In the genomic region with DNA sequence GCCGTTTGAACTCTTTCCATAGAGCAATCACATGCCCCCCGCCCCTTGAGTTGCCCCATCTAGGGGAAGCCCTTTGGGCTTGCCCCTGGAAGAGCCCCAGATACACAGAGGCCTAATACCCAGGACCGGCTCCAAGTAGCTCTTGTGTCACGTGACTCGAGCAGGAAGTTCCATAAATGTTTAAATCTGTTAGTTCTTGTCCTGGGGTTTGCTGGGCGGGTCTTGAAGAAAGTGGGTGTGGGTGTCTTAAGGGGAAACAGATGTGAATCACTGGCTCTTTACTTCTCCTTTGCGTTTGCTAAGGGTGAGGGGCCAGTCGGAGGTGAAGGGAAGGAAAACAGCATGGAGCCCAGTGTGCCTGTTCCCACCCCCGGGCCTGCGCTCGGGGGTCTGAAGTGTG, we compare ENCODE assay signal across 8 mouse cellular contexts. TPM values are rescaled to one million over a fixed set of nuclear protein-coding genes. Genes with fewer than 3 reads are reported as not detected.
DNase-seq lines count a peak whose midpoint lies in the region; ATAC-seq lines count a peak whose summit lies in the region.

No protein-coding gene starts in this region.

- peak overlapping the region; percentile 77 for H3K27ac ChIP-seq in embryonic facial prominence, embryonic 12.5 days
- no peak overlapping the region for H3K27ac ChIP-seq in liver, embryonic 12.5 days

- H3K4me3 ChIP-seq in embryonic facial prominence, embryonic 12.5 days: peak overlapping the region; percentile 68
- no peak overlapping the region for H3K4me3 ChIP-seq in liver, embryonic 12.5 days

- no peak; the same call in 1 of the 2 replicates for ATAC-seq in embryonic facial prominence, embryonic 12.5 days (ENCODE audit: insufficient number of reproducible peaks, insufficient read depth, low FRiP score, low TSS enrichment)
- no peak for ATAC-seq in liver, embryonic 12.5 days

- peak; percentile 44 for DNase-seq in kidney, postnatal 10 days
- DNase-seq in kidney, adult 9 months: no peak
- peak; percentile 34 for DNase-seq in skeletal muscle tissue, adult 2 months (ENCODE audit: low read depth, low spot score)
- DNase-seq in cerebellum, adult 9-10 months: no peak
- DNase-seq in right cerebral cortex, postnatal 10 days (ENCODE audit: low spot score in 2 of 2): no peak
- DNase-seq in cerebellum, adult 9-11 months: no peak

- 18% methylated on average over 11 of the region's 11 CpGs for WGBS in embryonic facial prominence, embryonic 12.5 days
- WGBS in liver, embryonic 12.5 days (ENCODE audit: insufficient replicate concordance): 27% methylated on average over 11 of the region's 11 CpGs

- no peaks in the 10 kb centered on the region for H3K36me3 ChIP-seq in embryonic facial prominence, embryonic 12.5 days
- H3K36me3 ChIP-seq in liver, embryonic 12.5 days: no peaks in the 10 kb centered on the region

- H3K9ac ChIP-seq in embryonic facial prominence, embryonic 12.5 days: peak overlapping the region; percentile 25; the same call in 1 of the 2 replicates
- H3K9ac ChIP-seq in liver, embryonic 12.5 days: no peak overlapping the region

- H3K4me1 ChIP-seq in embryonic facial prominence, embryonic 12.5 days: peaks cover 32% of the 10 kb centered on the region
- H3K4me1 ChIP-seq in liver, embryonic 12.5 days: peaks cover 29% of the 10 kb centered on the region

- H3K27me3 ChIP-seq in embryonic facial prominence, embryonic 12.5 days: 0 out of 2 replicates have a peak, but pooled peaks cover 9% of the 10 kb centered on the region
- H3K27me3 ChIP-seq in liver, embryonic 12.5 days (replicated peaks): peaks cover 81% of the 10 kb centered on the region

- H3K4me2 ChIP-seq in embryonic facial prominence, embryonic 12.5 days (replicated peaks): peak overlapping the region; percentile 98
- H3K4me2 ChIP-seq in liver, embryonic 12.5 days: 0 out of 2 replicates have a peak overlapping the region, but pooled peaks have one; percentile 18

- H3K9me3 ChIP-seq in embryonic facial prominence, embryonic 12.5 days: no peaks in the 10 kb centered on the region
- no peaks in the 10 kb centered on the region for H3K9me3 ChIP-seq in liver, embryonic 12.5 days (replicated peaks)

RNA-seq across cellular contexts. Expression of a gene that starts 2.3 kb away (rescaled TPM):
- 12.0 and 12.5 TPM in 2 replicates for polyA plus RNA-seq in embryonic facial prominence, embryonic 12.5 days (2016; fragmentation: Nextera tagmentation; extraction: Ambion mirVana)
- 0.39 and 0.41 TPM in 2 replicates for polyA plus RNA-seq in liver, embryonic 12.5 days (2016; fragmentation: Nextera tagmentation; extraction: Ambion mirVana)

RNA-seq across cellular contexts. Expression of a gene that starts 30.1 kb away (rescaled TPM):
- polyA plus RNA-seq in embryonic facial prominence, embryonic 12.5 days (2016; fragmentation: Nextera tagmentation; extraction: Ambion mirVana): 29.0 and 29.4 TPM in 2 replicates
- 14.1 and 14.4 TPM in 2 replicates for polyA plus RNA-seq in liver, embryonic 12.5 days (2016; fragmentation: Nextera tagmentation; extraction: Ambion mirVana)

RNA-seq across cellular contexts. Expression of a gene that starts 30.2 kb away (rescaled TPM):
- polyA plus RNA-seq in embryonic facial prominence, embryonic 12.5 days (2016; fragmentation: Nextera tagmentation; extraction: Ambion mirVana): 35.0 and 35.6 TPM in 2 replicates
- 8.5 and 8.7 TPM in 2 replicates for polyA plus RNA-seq in liver, embryonic 12.5 days (2016; fragmentation: Nextera tagmentation; extraction: Ambion mirVana)

Comparison
In these comparisons a context has a peak if more than half of its experiments do, and no peak if none do; other contexts are left out.
1. DNase-seq: peak in kidney, postnatal 10 days (single experiment) and skeletal muscle tissue, adult 2 months (single experiment); none in kidney, adult 9 months (single experiment), cerebellum, adult 9-10 months (single experiment), right cerebral cortex, postnatal 10 days (0 of 2) and cerebellum, adult 9-11 months (single experiment).